Mouse (Mus musculus): ENCODE measurements at regions not wholly inside any gene's neighbourhood (a gene's known extent, or its start where the extent isn't known, plus 50 kb on each side); places are given as distances from the start of the nearest gene placed in this dataset.

GRCm38 (mm10) chr12:12882931-12883553 is 58.7 kb downstream of the Mycn start:
- DNase-seq = no peak

- no peak for DNase-seq
Measured at GRCm38 (mm10) chr12:12878031-12878430, 63.7 kb downstream of the Mycn start.

GRCm38 (mm10) chr12:12877539-12877938 is 64.2 kb downstream of the Mycn start:
- no peak for DNase-seq

- DNase-seq = no peak
Measured at GRCm38 (mm10) chr12:12875976-12876745, 65.6 kb downstream of the Mycn start.

GRCm38 (mm10) chr12:12873551-12873950 is 68.2 kb downstream of the Mycn start:
- no peak for DNase-seq

GRCm38 (mm10) chr12:12872974-12873373 is 68.7 kb downstream of the Mycn start:
- no peak for DNase-seq

- no peak for DNase-seq
Measured at GRCm38 (mm10) chr12:12871272-12871671, 70.4 kb downstream of the Mycn start.

- DNase-seq = no peak
Measured at GRCm38 (mm10) chr12:12866590-12866989, 75.1 kb downstream of the Mycn start.

- no peak for DNase-seq
Measured at GRCm38 (mm10) chr12:12850681-12851080, 91.0 kb downstream of the Mycn start.

GRCm38 (mm10) chr12:12846716-12847115 is 95.0 kb downstream of the Mycn start:
- DNase-seq = no peak

- no peak for DNase-seq
Measured at GRCm38 (mm10) chr12:12842247-12842957, 99.3 kb downstream of the Mycn start.

- no peak for DNase-seq
Measured at GRCm38 (mm10) chr12:12841385-12842238, 100.1 kb downstream of the Mycn start.

- no peak for DNase-seq
Measured at GRCm38 (mm10) chr12:12840661-12841384, 100.9 kb downstream of the Mycn start.

- no peak for DNase-seq
Measured at GRCm38 (mm10) chr12:12837775-12838174, 103.9 kb downstream of the Mycn start.

- peak; percentile 35 to 40 for DNase-seq
Measured at GRCm38 (mm10) chr12:12827821-12828641, 113.7 kb downstream of the Mycn start.

- DNase-seq = no peak
Measured at GRCm38 (mm10) chr12:12827379-12827778, 114.3 kb downstream of the Mycn start.

- DNase-seq = no peak
Measured at GRCm38 (mm10) chr12:12826431-12826830, 115.3 kb downstream of the Mycn start.

GRCm38 (mm10) chr12:12825842-12826241 is 115.9 kb downstream of the Mycn start:
- DNase-seq = no peak

GRCm38 (mm10) chr12:12821473-12821872 is 120.2 kb downstream of the Mycn start:
- DNase-seq = no peak

GRCm38 (mm10) chr12:12820668-12821351 is 120.9 kb downstream of the Mycn start:
- no peak for DNase-seq
